Mouse (Mus musculus): Measurements from ENCODE around the gene Glrx.
"Not testable (repeated sequence)": the region's sequence is repeated elsewhere in the genome, so short reads cannot be mapped to it uniquely, and the experiment has no call there.

DNA sequence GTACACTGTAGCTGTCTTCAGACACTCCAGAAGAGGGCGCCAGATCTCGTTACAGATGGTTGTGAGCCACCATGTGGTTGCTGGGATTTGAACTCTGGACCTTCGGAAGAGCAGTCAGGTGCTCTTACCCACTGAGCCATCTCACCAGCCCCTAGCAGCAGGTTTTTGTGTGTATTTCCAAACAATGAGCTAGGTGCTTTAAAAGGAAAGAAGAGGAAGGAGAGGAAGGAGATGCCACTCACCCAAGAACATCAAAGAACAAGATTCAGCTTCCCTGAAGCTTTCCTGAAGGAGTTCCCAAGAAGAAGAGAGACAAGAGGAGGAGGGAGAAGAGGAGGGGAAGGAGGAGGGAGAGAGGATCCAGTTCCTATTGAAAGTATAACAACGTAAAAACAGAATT is 17.3 kb upstream of the Glrx start:
- TF ChIP-seq POLR2A (IDR thresholded peaks at IDR 0.05; ENCODE audit: extremely low read depth, insufficient read depth, low read length); CTCF (IDR thresholded peaks at IDR 0.05; ENCODE audit: low read depth, low read length): not testable (repeated sequence)

Data from liver, adult 2 months (tissue).